Mouse (Mus musculus): ENCODE data around the gene Cyp19a1. TPM values are rescaled to one million over a fixed set of nuclear protein-coding genes. Genes with fewer than 3 reads are reported as not detected.

Gene Cyp19a1
- total RNA-seq (2014; fragmentation: Nextera tagmentation) = not detected in 2 replicates
- total RNA-seq (2017) = not detected in 2 replicates

GRCm38 (mm10) chr9:54268010-54268409 lies at the start of gene Cyp19a1:
Gene Cyp19a1 (minus strand): TSS chr9:54268110.
- no peak for ATAC-seq (replicated peaks; ENCODE audit: poor library complexity, severe bottlenecking)

DNA sequence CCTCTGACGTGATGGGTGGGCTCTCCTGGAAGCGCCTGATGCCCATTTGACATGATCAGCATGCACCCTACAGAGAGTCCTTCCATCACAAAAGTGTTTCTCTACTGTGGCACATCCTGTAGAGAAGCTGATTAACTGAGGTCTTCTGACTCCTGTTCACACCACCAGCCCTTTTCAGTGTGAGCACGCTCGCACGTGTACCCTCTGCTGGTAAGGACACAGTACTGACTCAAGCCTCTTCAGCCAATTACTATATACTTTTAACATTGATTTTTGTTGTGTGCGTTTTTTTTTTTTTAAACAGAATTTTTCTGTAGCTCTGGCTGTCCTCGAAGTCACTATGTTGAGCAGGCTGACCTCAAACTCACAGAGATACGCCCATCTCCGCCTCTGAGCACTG lies 48.5 kb upstream of the Cyp19a1 start:
- no peak for ATAC-seq (replicated peaks; ENCODE audit: poor library complexity, severe bottlenecking)

- no peak for ATAC-seq (replicated peaks; ENCODE audit: poor library complexity, severe bottlenecking)
Measured at GRCm38 (mm10) chr9:54308751-54309358, 40.9 kb upstream of the Cyp19a1 start.

GRCm38 (mm10) chr9:54308209-54308608 lies 40.3 kb upstream of the Cyp19a1 start:
- no peak for ATAC-seq (replicated peaks; ENCODE audit: poor library complexity, severe bottlenecking)

GRCm38 (mm10) chr9:54301255-54301654 lies 33.3 kb upstream of the Cyp19a1 start:
- ATAC-seq (replicated peaks; ENCODE audit: poor library complexity, severe bottlenecking) = no peak

GRCm38 (mm10) chr9:54299792-54300191 lies 31.9 kb upstream of the Cyp19a1 start:
- ATAC-seq (replicated peaks; ENCODE audit: poor library complexity, severe bottlenecking) = no peak

- ATAC-seq (replicated peaks; ENCODE audit: poor library complexity, severe bottlenecking) = no peak
Measured at GRCm38 (mm10) chr9:54299389-54299788, 31.5 kb upstream of the Cyp19a1 start.

GRCm38 (mm10) chr9:54287804-54288203 lies 19.9 kb upstream of the Cyp19a1 start:
- ATAC-seq (replicated peaks; ENCODE audit: poor library complexity, severe bottlenecking) = no peak

DNA sequence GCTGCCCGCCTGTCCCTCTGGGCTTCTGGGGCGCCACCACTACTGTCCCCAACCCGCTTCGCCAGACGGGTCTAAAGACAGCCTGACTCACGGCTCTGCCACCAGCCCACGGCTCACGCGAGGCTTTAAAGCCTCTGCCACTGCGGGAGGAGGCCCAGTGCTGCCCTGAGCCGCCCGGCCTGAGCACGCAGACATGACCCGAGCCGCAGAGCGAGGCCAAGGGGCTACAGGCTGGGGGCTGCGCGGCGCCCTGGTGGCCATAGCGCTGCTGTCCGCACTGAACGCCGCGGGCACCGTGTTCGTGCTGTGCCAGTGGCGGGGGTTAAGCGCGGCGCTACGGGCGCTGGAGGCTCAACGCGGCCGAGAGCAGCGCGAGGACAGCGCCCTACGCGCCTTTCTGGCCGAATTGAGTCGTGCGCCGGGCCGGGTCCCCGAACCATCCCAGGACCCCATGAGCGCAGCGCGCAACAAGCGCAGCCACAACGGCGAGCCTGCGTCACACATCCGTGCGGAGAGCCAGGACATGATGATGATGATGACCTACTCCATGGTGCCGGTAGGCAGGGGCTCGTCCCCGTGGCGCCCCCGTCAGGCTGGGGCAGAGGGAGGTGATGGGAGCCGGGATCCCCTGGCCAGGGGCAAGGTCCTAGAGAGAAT lies 18.5 kb upstream of the Cyp19a1 start, which contains the start of gene Gldn:
Gene Gldn (plus strand): TSS at position 156 of the 657 bp plus-strand sequence.
- peak; percentile 17 for ATAC-seq (replicated peaks; ENCODE audit: poor library complexity, severe bottlenecking)

- no peak for ATAC-seq (replicated peaks; ENCODE audit: poor library complexity, severe bottlenecking)
Measured at GRCm38 (mm10) chr9:54279046-54279589, 11.2 kb upstream of the Cyp19a1 start.

DNA sequence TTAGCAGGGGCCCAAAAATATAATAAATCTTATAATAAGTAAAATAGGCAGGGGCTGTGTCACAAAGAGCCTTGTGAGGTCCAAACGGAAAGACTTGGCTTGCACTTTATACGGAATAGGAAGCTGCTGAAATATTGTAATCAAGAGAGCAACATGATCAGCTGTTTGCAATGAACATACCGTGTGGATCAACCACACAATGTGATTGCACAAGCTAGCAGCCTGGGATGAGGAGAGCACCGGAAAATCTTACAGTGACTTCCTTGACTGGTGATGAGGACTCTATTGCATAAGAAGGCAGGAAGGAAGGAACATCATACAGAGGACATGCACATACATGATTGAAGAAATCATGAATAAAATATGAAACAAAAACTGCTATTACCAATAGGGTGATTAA lies 7.4 kb upstream of the Cyp19a1 start:
- ATAC-seq (replicated peaks; ENCODE audit: poor library complexity, severe bottlenecking) = peak; percentile 66

GRCm38 (mm10) chr9:54270889-54271288 lies 3.0 kb upstream of the Cyp19a1 start:
- ATAC-seq (replicated peaks; ENCODE audit: poor library complexity, severe bottlenecking) = no peak

- ATAC-seq (replicated peaks; ENCODE audit: poor library complexity, severe bottlenecking) = no peak
Measured at GRCm38 (mm10) chr9:54269987-54270386, 2.1 kb upstream of the Cyp19a1 start.

DNA sequence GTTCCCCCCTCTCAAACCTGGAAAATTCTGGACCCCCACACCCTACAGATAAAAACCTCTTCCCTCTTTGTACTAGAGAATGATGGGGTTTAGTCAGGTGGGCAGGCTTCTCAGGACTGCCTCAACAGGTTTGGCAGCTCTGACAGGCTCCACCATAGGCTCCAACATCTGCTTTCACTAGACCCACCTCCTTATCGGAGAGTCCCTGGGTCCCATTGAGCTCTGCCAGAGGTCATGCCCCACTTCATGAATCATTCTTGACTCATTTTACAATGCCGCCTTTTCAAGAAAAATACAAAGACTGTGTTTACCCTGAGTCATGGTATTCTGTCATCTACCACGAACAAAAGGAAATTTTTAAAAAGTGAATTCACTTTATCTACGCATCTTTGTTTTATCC lies 3.2 kb downstream of the Cyp19a1 start:
- ATAC-seq (replicated peaks; ENCODE audit: poor library complexity, severe bottlenecking) = no peak

- ATAC-seq (replicated peaks; ENCODE audit: poor library complexity, severe bottlenecking) = no peak
Measured at GRCm38 (mm10) chr9:54244869-54245665, 22.8 kb downstream of the Cyp19a1 start.

DNA sequence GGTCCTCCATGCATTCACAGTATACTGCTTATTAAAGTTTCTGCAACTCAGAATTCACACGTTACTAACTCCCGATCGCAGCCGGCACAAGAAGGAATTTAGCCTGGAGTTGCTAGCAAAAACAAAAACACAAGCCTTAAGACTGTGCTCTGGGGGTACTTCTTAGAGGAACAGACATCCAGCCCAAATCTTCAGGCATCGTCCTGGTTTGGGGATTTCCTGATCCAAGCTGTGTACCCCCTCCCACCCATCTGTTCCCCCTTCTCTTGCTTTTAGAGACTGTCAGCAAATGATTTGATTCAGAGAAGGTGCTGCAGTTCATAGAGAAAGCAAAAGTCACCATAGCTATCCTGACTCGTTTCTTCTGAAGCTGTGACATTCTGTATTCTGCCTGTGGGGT lies 40.3 kb downstream of the Cyp19a1 start:
- no peak for ATAC-seq (replicated peaks; ENCODE audit: poor library complexity, severe bottlenecking)

- no peak for ATAC-seq (replicated peaks; ENCODE audit: poor library complexity, severe bottlenecking)
Measured at GRCm38 (mm10) chr9:54216511-54216910, 51.4 kb downstream of the Cyp19a1 start.

GRCm38 (mm10) chr9:54214881-54215280 lies 53.0 kb downstream of the Cyp19a1 start:
- ATAC-seq (replicated peaks; ENCODE audit: poor library complexity, severe bottlenecking) = no peak

- no peak for ATAC-seq (replicated peaks; ENCODE audit: poor library complexity, severe bottlenecking)
Measured at GRCm38 (mm10) chr9:54194790-54195189, 73.1 kb downstream of the Cyp19a1 start.

- ATAC-seq (replicated peaks; ENCODE audit: poor library complexity, severe bottlenecking) = no peak
Measured at GRCm38 (mm10) chr9:54191435-54191834, 76.5 kb downstream of the Cyp19a1 start.

- ATAC-seq (replicated peaks; ENCODE audit: poor library complexity, severe bottlenecking) = no peak
Measured at GRCm38 (mm10) chr9:54182484-54182883, 85.4 kb downstream of the Cyp19a1 start.

All from granulocyte monocyte progenitor cell, adult 5-6 weeks (primary cell).